Mouse (Mus musculus) v-Abl transformed pro-B cells (cell line): ENCODE results near the gene Setd4.

ENCODE experiments used
- in situ Hi-C, 2 experiments: fragments of 400-800 bp; cut with MboI; formaldehyde crosslinking; loops; one replicate each; pipeline ENCODE4 v1.15.1; 2025; ENCODE audit not compliant: unreplicated experiment in 2 of 2

The Setd4 gene

DNA sequence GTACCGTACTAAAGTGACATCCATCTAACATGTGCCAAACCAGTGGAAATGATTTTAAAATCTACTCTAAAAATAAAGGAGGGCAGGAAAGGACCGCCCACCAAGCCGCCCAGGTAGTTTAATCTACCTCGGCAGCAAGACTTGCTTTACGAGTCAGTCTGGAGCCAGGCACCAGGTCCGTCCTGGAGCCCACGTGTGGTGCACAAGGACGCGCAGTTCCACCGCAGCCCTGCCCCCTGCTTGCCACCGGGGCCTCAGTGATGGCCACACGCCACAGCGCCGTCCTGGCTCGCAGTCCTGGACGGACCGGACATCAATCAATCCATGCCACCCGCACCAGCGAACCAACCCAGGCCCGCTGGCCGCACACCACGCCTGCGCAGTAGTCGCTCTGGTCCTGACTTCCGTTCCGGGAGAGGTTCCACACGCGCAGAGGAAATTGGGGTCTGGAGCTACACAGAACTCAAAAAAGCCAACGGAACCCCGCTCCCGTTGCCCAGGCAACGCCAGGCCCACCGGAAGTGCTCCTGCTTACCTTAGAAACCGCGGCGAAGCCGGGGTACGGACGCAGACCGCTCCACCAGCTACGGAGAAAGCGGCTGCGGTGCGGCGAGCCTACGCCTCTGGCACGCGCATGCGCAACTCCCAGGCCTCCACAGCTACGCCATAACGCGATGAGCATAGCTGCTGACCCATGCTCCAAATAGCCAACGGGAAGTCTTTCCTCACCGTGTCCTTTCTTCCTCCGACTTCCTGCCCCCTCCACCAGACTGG is at the start of gene Setd4:
Gene Setd4 (minus strand): TSS at position 625 of the 774 bp plus-strand sequence.
- in situ Hi-C loops, result loop anchor here in 1 of 2 experiments (25.0 kb wide), 1 partner anchor 159 kb away; no protein-coding TSS in a partner anchor

DNA sequence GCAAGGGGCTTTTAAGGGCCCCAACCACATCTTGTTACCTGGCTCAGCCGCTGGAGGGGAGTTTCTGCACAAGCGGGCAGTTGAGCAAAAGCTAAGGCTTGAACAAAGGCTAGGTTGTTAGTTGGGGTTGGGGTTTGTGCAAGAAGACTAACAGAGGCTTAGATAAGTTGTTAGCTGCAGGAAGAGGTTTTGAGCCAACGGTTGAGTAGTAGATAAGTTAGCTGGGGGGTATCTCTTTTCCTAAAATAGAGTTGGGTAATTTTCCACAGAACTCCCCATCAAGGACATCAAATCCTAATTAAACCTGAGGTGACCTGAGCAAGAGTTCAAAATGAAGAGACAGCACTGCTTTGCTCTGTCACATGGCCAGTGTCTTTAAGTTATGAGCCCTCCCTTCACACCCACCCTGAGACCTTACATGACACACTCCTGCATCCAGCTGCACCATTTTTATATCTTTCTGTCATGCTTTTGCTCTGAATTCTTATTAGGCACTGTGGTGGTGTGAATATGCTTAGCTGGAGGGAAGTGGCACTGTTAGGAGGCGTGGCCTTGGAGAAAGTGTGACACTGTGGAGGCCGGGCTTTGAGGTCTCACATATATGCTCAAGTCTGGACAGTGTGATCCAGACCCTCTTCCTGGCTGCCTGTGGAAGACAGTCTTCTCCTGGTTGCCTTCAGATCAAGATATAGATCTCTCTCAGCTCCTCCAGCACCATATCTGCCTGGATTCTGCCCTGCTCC is 44.7 kb upstream of the Setd4 start:
- in situ Hi-C loops, result no loop called here

DNA sequence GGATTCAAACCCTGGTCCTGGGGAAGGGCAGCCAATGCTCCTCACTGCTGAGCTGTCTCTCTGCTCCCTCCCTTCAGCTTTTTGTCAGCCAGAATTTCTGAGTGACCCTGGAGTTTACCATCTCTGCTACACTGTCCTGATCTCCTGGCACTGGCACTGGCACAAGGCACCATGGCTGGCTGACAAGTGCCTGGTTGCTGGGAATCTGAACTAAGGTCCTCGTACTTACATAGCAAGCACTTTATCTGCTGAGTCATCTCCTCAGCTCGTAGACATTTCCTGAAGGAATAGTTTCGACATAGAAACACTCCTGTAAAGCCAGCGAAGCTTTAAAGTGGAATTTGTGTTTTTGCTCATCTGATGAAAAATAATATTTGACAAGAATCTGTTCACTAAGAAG is 40.1 kb upstream of the Setd4 start:
- in situ Hi-C loops, result no loop called here

DNA sequence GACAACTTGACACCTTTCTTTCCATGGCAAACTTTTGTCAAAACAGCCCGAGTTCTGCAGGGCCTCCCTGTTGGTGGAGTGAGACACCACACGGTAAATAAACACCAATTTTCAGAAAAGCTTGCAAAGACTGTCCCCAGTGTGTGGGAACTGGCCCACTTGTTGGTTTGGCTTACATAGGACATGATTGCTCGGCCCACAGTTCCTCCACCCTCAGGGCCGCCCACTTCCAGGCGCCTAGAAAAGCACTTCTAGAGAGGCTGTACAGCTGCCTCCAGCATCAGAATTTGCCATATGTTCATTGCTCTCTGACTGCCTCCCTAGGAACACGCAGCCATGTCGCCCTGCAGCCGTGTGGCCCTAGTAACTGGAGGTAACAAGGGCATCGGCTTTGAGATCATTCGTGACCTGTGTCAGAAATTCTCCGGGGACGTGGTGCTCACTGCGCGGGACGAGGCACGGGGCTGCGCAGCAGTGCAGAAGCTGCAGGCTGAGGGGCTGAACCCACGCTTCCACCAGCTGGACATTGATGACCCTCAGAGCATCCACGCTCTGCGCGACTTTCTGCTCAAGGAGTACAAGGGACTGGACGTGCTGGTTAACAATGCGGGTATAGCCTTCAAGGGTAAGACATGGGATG is 24.0 kb upstream of the Setd4 start, which contains the start of gene Gm5678:
Gene Gm5678 (plus strand): TSS at position 337 of the 640 bp plus-strand sequence.
- in situ Hi-C loops, result no loop called here

DNA sequence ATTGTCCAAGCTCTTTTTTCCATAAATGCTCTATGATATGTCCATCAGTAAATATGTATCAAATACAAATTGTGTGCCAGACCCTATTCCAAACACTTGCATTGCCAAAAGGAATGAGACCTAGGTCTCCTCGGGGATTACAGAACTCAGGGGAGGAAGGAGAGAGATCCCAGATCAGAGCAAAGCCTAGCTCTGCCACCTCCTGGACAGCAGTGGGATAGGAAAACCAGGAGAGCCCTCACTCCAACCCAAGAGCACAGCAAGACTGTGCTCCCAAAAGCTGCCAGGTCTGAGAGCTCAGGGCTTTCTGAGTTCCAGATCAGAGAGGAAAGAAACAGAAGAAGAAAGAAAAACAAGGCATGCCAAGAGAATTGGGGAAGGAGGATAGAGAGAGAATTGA is 22.9 kb upstream of the Setd4 start:
- in situ Hi-C loops, result no loop called here

DNA sequence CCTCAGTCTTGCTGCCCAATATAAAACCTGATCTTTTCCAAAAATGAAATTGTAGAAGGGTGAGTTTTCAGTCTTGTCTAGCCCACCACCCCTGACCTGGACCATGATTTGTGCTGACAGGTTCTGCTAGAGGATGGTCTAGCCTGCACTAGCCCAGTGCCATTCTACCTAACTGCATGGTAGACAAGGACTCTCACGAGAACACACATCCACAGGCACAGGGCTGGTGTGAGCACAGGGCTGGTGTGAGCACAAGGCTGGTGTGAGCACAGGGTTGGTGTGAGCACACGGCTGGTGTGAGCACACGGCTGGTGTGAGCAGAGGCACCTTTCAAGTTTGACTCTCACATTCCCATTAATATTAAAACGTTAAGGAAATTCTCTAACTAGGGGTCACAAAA is 20.8 kb upstream of the Setd4 start:
- in situ Hi-C loops, result loop anchor here in 1 of 2 experiments (25.0 kb wide), 1 partner anchor 138 kb away; no protein-coding TSS in a partner anchor

DNA sequence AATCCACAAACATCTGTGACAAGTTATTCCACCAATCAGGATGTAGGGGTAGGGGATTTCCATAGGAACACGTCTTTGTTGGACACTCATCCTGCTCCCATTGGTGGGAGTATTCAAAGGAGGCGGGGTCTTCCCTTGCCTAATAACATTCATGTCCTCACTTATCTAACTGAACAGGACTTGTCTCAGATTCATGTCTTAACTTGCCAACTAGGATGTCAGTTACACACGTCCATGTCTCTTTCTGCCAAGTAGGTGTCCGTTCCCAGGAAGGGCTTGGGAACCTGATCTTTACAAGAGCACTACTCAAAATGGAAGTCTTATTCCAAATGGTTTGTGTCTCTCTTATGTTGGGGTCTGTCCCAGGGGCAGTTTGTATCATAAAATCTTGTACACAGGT is 19.9 kb upstream of the Setd4 start:
- in situ Hi-C loops, result loop anchor here in 1 of 2 experiments (25.0 kb wide), 1 partner anchor 139 kb away; no protein-coding TSS in a partner anchor

DNA sequence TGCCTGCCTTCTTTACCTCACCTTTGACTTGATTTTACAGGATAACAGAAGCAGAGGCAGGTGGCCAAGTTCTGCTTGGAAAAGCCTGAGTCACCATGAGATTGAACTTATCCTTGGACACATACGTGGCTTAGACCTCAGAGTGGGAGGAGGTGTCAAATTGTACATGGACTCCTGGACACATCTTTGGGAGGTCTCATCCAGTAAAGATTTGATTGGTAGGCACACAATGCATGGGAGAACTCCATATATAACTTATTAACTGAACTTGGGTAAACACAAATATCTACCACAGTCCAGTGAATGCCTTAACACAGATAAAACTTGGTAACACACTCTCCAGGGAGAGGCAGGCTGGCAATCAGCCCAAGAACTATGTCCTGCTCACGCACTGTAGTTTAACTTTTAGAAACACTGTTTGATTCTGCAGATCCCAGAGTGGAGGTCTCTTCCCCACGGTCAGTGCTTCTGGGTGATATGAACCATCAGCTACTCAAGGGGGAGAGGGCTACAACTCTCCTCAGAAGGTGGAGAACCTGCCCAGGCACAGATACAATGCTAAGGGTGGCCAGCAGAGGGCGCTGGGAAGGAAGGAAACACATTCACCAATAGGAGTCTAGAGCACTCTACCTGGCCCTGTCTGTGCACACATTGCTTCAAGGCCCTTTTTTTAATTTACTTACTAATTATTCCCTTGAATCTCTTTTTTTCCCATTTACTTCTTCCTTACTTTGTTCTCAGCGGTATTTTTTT is 11.4 kb upstream of the Setd4 start:
- in situ Hi-C loops, result loop anchor here in 1 of 2 experiments (25.0 kb wide), 1 partner anchor 147 kb away; no protein-coding TSS in a partner anchor

DNA sequence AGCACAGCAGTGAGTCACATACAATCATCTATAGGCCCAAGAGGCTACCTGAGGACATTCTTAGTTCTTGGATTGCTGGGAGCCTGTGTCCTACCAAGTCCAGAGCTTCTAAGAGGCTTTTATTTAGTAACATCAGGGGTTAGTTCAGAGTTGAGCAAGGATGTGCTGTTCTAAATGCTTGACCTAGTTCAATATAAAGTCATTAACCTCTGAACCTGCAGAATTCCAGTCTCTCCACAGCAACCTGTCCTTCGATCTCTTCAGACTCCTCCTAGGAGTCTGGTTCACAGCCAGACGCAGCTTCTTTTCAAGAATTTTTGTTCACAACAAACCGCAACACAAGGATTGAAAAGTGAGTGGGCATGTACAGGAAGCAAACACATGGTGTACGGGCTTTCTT is 7.1 kb upstream of the Setd4 start:
- in situ Hi-C loops, result loop anchor here in 1 of 2 experiments (25.0 kb wide), 1 partner anchor 151 kb away; no protein-coding TSS in a partner anchor

DNA sequence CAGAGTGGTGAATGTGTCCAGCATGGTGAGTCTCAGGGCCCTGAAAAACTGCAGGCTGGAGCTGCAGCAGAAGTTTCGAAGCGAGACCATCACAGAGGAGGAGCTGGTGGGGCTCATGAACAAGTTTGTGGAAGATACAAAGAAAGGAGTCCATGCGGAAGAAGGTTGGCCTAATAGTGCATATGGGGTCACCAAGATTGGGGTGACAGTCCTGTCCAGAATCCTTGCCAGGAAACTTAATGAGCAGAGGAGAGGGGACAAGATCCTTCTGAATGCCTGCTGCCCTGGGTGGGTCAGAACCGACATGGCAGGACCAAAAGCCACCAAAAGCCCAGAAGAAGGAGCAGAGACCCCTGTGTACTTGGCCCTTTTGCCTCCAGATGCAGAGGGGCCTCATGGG is 5.9 kb upstream of the Setd4 start:
- in situ Hi-C loops, result loop anchor here in 1 of 2 experiments (25.0 kb wide), 1 partner anchor 153 kb away; no protein-coding TSS in a partner anchor

DNA sequence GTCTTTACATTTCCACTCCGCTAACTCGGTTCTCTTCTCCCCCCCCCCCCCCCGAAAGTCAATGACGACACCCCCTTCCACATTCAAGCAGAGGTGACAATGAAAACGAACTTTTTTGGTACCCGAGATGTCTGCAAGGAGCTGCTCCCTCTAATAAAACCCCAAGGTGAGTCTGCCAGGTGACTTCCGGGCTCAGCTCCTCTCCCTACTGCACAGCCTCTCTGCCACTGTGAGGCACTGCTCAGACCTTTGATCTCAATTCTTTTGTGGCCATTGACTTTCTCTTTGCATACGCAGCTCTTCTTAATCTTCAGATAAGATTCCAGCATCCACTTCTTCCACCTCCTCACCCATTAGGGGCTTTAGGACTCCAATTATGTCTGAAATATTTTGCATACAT is 4.9 kb upstream of the Setd4 start:
- in situ Hi-C loops, result loop anchor here in 1 of 2 experiments (25.0 kb wide), 1 partner anchor 154 kb away; no protein-coding TSS in a partner anchor

DNA sequence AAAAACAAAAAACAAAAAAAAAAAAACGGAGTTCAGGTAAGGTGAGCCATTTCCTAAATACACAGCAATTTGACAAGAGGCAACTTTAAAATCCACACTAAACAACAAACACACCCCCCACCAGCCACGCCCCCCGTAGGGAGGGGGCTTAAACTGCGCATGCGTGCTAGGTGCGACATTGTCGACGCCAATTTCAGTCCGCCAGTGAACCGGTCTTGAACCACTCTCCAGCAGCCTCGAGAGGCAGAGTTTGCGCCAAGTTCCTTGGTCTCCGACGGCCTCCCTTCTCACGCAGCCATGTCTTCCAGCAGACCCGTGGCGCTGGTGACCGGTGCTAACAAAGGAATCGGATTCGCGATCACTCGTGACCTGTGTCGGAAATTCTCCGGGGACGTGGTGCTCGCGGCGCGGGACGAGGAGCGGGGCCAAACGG is 3.8 kb upstream of the Setd4 start:
- in situ Hi-C loops, result loop anchor here in 1 of 2 experiments (25.0 kb wide), 1 partner anchor 155 kb away; no protein-coding TSS in a partner anchor

DNA sequence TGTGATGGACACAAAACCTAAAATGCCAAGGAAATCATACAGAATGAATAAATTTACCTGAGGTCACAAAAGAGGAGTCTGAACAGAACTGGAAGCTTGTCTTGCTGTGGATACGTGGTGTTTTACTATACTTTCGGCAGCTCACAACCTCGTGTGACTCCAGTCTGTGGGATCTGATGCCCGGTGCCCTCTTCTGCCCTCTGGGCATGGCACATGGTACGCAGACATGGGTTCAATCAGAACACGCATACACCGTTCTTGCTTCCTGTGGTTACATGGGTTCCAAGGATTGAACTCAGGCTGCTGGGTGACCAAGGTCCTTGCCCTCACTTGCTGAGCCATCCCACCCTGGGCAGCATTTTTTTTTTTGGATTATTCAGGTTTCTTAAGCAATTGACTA is 2.3 kb upstream of the Setd4 start:
- in situ Hi-C loops, result loop anchor here in 1 of 2 experiments (25.0 kb wide), 1 partner anchor 156 kb away; no protein-coding TSS in a partner anchor

DNA sequence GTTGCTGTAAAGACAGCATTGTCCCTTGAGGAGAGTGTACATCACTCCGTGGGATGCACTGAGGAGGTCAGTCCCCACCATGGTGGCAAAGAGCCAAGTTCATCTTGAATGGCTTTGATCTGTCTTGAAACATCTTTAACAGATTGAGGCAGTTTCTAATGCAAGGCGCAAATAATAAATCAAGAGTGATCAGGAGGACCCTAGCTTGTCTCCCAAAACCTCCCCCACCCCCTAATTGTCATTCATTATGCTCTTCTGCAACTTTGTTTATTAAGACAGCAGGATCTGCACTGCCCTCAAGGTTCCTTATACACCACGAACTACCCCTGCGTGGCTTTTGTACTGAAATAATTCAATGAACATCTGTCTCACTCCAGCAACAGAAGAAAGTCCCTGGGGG is 1.7 kb upstream of the Setd4 start, which contains the start of gene Cbr1:
Gene Cbr1 (plus strand): TSS at position 301 of the 400 bp plus-strand sequence.
- in situ Hi-C loops, result loop anchor here in 1 of 2 experiments (25.0 kb wide), 1 partner anchor 157 kb away; no protein-coding TSS in a partner anchor

DNA sequence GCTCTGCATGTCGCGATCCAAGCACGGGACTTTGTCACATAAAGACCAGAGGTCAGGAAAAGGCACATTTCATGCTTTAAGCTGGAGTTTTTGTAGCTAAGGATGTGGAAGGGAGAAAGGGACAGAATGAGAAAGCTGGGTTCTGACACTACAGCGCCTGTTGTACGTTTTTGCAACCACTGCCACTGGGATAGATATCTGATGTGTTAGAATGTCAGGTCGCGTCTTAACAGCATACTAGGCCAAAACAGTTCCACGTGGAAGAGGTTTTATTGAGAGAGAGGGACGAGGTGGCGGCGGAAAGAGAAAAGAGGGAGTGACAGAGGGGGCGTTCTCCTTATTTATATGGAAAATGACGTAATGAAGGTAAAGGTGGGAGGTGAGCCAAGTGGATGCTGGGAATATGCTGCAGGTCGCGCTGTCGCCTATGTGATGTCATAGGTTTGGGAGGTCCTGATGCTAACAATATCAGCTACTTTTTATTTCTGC is 662 bp upstream of the Setd4 start:
- in situ Hi-C loops, result loop anchor here in 1 of 2 experiments (25.0 kb wide), 1 partner anchor 158 kb away; no protein-coding TSS in a partner anchor

DNA sequence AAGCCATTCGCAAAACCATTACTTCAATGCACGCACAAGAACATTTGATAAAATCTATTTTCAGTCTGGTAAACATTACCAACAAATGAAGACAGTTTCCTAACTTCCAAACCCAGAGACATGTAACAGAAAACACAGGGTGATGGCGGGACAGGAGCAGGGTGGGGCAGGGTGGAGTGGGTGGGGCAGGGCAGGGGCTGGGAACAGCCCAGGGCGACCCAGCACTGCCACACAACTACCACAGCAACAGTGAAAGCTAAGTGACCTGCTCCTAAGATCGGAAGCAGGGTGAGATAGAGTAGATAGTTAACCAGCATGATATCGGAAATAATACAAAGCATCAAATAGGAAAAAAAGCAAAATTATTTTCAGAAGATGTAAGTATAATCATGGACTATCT is 4.4 kb downstream of the Setd4 start:
- in situ Hi-C loops, result no loop called here

DNA sequence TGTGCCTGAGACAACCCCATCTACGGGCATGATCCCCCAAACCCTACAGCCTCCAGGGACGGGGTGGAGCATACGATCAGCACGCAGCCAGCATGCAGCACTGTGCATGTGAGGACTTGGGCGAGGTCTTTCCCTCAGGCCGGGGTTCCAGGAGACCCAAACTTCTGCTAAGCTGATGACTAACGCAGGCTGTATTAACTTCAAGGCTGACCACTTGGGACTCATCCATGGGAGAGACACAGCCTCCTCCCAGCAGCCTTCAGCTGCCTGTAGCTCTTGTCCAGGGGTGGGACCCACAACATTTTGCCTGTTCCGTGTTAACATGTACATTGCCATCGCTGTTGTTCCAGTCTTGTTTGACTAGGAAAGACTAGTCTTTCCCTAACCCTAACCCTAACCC is 6.3 kb downstream of the Setd4 start:
- in situ Hi-C loops, result no loop called here

DNA sequence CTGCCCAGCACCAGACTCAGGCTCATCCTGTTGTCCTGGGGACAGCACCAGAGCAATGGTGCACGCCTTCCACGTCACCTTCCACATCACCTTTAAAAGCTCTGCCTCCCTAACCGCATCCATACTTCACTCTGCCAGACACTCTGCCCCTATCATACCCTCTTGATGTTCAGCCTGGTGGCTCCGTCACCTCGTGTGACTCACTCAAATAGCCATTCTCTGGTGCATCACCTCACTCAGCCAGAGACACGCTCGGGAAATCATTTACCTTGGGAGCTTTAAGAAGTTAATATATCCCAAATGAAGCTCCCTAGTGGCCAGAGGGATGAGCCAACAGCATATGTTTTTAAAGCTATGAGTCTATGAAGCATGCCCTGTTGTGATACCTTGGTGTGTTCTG is 7.1 kb downstream of the Setd4 start:
- in situ Hi-C loops, result no loop called here

DNA sequence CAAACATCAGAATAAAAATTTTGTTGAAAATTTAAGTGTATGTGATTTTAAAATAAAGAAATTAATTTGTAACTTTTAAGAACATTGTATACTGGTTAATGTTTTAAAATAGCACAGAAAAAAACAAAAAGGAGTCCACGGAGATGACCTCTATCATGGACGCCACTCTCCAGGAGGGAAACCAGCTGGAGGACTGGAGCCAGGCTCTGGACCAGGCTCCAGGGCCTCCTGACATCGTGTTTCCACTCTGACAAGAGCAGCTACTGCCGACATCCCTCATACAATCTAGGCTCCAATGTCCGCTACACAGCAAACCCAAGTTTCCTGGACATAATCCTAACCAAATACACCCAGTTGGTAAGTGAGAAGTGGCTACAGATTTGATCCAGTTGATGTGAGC is 8.1 kb downstream of the Setd4 start:
- in situ Hi-C loops, result no loop called here
